Mouse (Mus musculus): Measurements from ENCODE around the gene Tpx2.

DNA sequence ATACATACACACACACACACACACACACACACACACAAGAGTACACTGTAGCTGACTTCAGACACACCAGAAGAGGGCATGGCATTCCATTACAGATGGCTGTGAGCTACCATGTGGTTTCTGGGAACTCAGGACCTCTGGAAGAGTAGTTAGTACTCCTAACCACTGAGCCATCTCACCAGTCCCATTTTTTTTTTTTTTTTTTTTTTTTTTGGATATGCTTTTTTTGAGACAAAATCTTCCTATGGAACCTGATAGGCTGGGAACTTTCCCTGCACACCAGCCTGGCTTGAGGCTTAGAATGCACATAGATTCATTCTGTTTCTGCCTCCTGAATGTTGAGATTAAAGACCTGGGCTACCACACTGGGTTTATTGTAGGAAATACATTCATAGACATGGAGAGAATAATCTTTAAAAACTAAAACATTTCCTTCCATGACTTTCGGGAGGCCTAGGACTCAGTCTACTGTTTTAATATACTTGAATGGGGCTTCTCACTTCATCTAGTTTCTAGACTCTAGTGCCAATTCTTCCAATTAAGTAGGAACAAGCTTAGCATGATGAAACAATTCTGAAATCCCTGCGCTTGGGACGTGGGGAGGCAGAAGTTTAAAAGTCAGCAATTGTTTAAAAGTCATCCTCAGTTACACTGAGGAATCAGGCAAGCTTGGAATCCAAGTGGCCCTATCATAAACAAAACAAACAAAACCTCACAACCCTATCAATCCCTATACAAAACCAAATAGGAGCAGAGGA, 528 bp upstream of the Tpx2 start:
- TF ChIP-seq GATA1 (IDR thresholded peaks at IDR 0.05; ENCODE audit: borderline replicate concordance, low read length) (no peak), FLI1 (IDR thresholded peaks at IDR 0.05; ENCODE audit: low read length) (no peak)

Data from megakaryocyte, embryonic 14.5 days (primary cell).